Mouse (Mus musculus): ENCODE measurements around the gene Anapc11.

DNA sequence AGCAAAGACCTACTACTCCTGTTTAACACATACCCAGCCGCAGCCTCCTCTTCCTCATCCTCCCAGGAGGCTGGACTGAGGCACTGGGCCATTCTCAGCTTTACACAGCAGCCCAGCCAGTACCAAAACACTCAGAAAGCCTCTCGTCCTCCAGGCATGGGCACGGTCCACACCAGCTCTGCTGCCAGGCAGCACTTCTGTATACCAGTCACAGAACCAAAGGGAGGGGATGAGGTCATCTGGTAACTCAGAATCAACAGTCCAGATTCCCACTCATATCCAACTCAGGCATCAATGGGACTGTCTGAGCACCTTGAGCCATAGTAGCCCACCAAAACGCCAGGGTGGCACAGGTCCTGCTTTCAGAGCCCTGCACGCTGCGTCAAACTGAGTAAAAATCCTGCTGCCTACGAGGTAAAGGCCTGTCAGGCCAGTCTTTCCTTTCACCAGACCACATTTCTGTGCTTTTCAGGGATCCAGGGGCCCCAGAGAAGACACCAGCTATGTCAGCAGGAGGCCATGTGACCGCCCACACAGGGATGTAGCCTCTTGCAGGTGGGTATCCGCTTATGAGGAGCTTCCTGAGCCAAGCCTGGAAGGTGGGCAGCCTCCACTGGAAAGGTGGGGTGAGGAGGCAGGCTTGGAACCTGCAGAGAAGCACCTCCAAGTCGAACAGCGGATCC is 28.7 kb downstream of the Anapc11 start:
- TF ChIP-seq CTCF (IDR thresholded peaks at IDR 0.05; ENCODE audit: extremely low read depth, insufficient read length, insufficient replicate concordance, low read depth, low read length) (no peak), POLR2A (IDR thresholded peaks at IDR 0.05; ENCODE audit: low read depth, low read length) (no peak)

All from small intestine, adult 2 months (tissue).